Mouse (Mus musculus): ENCODE results near the gene Cdk19.
"Not testable (repeated sequence)": the region's sequence is repeated elsewhere in the genome, so short reads cannot be mapped to it uniquely, and the experiment has no call there.

Cdk19 gene

DNA sequence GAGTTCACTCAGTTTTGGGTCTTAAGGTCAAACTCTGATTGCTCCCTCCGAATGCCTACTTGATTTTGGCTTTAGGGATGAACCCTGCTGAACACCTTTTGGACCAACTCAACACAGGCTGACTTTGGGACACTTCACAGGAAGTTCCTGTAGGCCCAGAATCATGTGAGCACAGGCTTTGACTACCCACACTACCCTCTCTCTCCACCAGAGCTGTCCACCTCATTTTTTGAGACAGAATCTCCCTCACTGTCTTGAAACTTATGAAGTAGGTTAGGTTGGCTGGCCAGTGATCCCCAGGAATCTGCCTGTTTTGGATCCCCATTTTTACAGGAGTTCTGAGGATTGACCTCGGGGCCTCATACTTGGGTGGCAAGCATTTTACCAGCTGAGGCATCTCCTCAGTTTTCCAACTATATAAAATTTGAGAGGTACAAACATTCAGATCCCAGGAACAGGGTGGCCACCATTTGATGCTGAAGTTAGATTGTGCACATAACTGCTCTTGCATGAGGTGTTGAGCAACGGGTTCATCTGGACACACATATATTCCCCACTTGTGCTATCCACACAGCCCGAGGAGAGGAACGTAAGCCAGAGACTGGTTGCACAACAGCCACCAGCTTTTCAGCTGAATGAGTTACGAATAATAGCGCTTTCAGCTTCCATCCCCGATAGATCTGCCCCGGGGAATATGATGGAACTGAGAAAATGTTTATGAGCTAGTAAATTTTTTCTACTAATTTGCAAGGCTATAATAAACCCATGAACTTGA lies 184.9 kb downstream of the Cdk19 start:
- no peak for DNase-seq (ENCODE audit: low spot score in 2 of 2)

DNA sequence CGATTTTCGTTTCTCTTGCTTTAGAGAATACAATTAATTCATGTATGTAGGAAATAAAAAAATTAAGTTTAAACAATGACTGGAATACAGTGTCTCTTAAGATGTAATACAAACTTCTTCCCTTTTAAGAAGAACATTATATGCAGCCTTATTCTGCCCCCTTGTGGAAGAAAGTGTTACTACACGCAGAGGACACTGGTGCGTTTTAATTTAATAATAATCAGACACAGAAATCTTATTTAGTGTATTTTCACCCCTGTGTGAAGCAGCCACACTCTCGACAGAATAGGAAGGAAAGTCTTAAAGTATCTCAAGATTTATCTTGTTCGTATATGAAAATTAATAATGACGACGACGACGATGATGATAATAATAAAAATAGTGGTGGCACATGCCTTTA lies 185.6 kb downstream of the Cdk19 start:
- DNase-seq (ENCODE audit: low spot score in 2 of 2): peak in 1 of 2 experiments; percentile 77

DNA sequence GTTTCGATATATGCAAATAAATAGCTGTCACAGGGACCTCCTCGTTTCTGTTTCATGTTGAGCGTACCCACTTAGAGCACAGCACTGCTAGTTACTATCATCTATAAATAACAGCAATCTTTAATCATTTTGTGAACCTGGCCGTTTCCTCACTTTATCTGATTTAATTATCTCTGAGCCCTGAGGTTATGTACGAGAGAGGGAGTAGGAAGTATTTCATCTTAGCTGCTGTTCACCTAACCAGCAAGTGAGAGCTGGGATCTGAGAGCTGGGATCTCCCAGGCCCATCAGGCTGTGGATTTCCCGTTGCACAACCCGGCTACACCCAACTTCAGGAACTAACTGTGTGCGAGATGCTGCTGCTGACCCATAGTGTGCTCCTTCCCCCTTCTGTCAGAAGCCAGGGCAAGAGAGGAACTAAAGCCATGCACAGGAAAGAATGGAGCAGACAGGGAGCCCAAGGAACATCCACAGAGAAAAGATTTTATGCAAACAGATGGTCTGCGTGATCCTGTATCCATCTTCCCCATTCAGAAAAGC lies 186.3 kb downstream of the Cdk19 start:
- DNase-seq (ENCODE audit: low spot score in 2 of 2): no peak

DNA sequence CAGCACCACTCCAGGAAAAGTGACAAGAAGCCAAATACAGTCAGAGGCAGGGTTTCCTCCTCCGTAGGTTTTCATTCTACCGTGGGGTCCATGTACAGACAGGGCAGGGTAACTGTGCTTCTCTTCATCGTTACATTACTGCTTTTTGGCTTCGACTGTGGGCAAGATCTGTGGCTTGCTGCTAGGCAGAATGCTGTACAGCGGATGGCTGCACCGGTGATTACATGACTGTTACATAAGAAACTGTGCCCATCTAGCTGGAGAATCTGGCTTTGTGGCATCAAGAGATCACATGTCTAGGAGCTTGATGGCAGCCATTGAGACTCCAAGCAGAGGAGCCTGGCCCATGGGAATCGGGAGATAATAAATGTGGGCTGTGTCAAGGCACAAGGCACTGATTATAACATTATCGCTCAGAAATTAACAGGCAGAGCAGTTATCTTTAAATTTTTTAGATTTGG lies 187.0 kb downstream of the Cdk19 start:
- DNase-seq (ENCODE audit: low spot score in 2 of 2): no peak

DNA sequence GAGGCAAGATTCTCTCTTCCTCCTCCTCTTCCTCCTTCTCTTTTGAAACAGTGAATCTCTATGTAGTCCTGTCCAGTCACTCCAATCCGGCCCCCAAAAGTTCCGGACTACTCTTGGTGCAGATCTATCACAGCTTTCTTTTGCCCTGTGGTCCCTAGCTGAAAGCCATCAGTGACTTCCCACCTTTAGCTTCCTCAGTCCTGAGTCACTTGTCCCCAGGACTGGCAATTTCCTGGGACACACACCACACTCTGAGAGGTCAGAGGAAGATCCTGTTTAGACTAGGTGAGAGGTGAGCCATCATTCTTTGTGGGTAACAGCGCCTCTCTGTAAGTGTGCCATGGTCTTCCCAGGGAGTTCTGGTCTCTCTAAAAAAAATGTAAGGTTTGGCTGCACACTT lies 187.6 kb downstream of the Cdk19 start:
- DNase-seq (ENCODE audit: low spot score in 2 of 2): no peak

DNA sequence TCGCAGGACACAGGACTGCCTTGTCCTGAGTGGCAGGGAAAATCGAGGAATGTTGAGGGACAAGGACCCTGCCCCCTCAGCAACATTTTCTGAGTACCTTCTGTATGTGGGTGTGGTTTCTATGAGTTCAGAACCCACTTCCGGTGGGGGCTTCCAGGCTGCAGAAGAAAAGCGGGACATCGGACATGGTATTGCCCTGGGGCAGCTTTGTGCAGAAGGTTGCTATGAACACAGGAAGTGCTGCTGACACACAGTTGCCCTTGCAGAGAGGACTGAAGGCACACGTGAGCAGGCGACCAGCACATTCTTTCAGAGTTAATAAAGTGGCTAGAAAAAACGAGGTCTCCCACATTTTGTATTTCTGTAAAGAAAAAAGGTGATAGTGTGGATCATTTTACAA lies 188.2 kb downstream of the Cdk19 start:
- peak; percentile 52 to 62 for DNase-seq (ENCODE audit: low spot score in 2 of 2)

DNA sequence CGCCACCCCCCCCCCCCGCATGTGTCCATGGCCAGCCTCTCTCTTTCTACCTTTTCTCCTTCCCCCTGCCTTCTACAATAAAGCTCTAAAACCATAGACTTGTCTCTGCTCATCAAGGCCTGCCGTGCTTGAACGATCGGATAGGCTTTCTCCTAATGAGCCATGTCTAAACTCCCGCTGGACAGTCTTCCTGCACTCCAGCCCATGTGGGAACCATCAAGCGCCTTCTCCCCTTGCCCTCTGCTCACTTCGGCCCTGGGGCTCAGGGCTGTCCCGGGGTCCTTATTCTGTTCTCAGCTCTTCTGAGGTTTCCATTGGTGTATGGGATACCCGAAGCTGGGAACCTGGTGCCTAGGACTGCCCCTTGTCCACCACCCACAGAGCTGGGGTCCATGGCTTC lies 189.3 kb downstream of the Cdk19 start:
- no peak for DNase-seq (ENCODE audit: low spot score in 2 of 2)

DNA sequence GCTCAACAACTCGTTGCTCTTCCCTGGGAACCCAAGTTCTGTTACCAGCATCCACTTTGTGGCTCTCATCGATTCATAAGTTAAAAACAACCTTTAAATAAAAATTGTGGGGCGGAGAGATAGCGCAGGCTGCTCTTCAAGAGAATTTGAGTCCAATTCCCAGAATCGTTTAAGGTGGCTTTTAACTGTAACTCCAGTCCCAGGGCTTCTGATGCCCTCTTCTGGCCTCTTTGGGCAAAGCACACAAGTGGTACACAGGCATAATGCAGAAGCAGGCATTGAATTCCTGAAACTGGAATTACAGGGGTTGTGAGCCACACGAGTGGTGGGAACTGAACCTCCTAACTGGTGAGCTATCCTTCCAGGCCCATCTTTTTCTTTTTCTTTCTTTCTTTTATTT lies 190.3 kb downstream of the Cdk19 start:
- peak; percentile 49 to 72 for DNase-seq (ENCODE audit: low spot score in 2 of 2)

DNA sequence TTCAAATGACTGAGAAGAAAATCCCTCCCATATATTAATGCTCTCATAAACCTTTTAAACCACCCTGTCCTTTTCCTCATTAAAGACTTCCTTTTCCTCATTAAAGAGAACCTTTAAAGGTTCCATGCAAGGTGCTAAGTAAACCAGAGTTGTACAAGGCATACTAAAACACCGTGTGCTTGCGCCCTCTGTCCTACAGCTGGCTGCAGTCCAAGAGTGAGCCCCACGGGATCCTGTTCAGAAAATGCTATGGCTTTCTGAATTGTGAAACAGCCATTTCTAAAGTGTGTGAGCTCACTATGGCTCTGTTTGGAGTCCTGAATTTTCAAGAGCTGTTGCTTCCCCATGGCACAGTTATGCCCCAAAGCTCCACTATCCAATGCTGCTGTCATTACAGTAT lies 191.3 kb downstream of the Cdk19 start:
- DNase-seq (ENCODE audit: low spot score in 2 of 2): no peak

DNA sequence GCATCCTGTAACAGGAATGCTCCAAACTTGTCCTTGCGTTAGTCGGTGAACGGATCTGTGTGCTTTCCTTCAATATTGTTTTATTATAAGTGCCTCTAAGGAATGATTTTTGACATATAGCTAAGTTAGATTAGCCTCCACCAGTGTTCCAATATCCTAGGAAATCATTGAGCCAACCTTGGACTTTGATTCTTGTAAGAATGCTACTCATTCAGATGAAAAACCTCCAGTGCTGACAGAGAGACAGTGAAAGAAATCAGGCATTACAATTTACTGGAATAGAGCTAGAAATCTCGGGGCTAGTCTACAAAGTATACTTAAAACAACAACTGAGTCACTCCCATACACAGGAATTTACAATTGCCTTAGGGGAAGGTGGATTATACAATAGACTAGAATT lies 193.2 kb downstream of the Cdk19 start:
- not testable (repeated sequence) for DNase-seq (ENCODE audit: low spot score in 2 of 2)

Data from thymus, postnatal 10 days (tissue).